In genomic region chr7:121469435-121469834, GRCm38 (mm10) we compare ENCODE assay signal across 10 mouse cellular contexts.
DNase-seq lines count a peak whose midpoint lies in the region; ATAC-seq lines count a peak whose summit lies in the region.
"Had no signal": no experiment of that assay in that cellular context is flagged by ENCODE, and none has a peak within 500 bp of the region (broad histone marks: within the 10 kb centered on the region; RNA-seq: fewer than 3 reads in every experiment).

No protein-coding gene starts in this region.

- peak; percentile 13 for DNase-seq in embryonic facial prominence, embryonic 14.5 days (ENCODE audit: low spot score)
- no peak for DNase-seq in embryonic facial prominence, embryonic 10.5 days (ENCODE audit: low spot score)
- peak; percentile 29 for DNase-seq in kidney, adult 9 months
- DNase-seq in lung, postnatal 14 days = peak; percentile 60
- DNase-seq in testis, postnatal 10 days (ENCODE audit: low spot score) = no peak
- no peak for DNase-seq in frontal cortex, postnatal 10 days (ENCODE audit: low spot score in 2 of 2)
- DNase-seq in left cerebral cortex, adult 8-10 months (ENCODE audit: low spot score in 2 of 2) = no peak

- no peak overlapping the region for H3K4me3 ChIP-seq in embryonic facial prominence, embryonic 14.5 days (ENCODE audit: low read depth, low read length)
- H3K4me3 ChIP-seq in embryonic facial prominence, embryonic 10.5 days = no peak overlapping the region
- H3K4me3 ChIP-seq: megakaryocyte, embryonic 14.5 days had no signal

- no peak overlapping the region for H3K4me2 ChIP-seq in embryonic facial prominence, embryonic 14.5 days (ENCODE audit: low read depth, low read length)

- ATAC-seq in embryonic facial prominence, embryonic 14.5 days (ENCODE audit: low read depth) = no peak
- ATAC-seq in CD4-positive, CD25-positive, alpha-beta regulatory T cell, adult 4 months = peak; percentile 29
- ATAC-seq: activated CD4-positive, CD25-positive, alpha-beta regulatory T cell, adult 4 months had no signal

- H3K36me3 ChIP-seq in embryonic facial prominence, embryonic 14.5 days (ENCODE audit: control insufficient read depth, insufficient read depth, low read length) = no peaks in the 10 kb centered on the region
- no peaks in the 10 kb centered on the region for H3K36me3 ChIP-seq in embryonic facial prominence, embryonic 10.5 days (replicated peaks)

- 44% methylated on average over 3 of the region's 3 CpGs for WGBS in embryonic facial prominence, embryonic 14.5 days
- 58% methylated on average over 3 of the region's 3 CpGs for WGBS in embryonic facial prominence, embryonic 10.5 days

- no peak overlapping the region for H3K27ac ChIP-seq in embryonic facial prominence, embryonic 14.5 days (replicated peaks; ENCODE audit: low read depth, low read length)
- no peak overlapping the region for H3K27ac ChIP-seq in embryonic facial prominence, embryonic 10.5 days (replicated peaks)

- H3K27me3 ChIP-seq in embryonic facial prominence, embryonic 14.5 days (replicated peaks; ENCODE audit: control insufficient read depth, insufficient read depth, low read length) = no peaks in the 10 kb centered on the region
- no peaks in the 10 kb centered on the region for H3K27me3 ChIP-seq in embryonic facial prominence, embryonic 10.5 days (replicated peaks; ENCODE audit: low read depth, poor library complexity, severe bottlenecking)

- no peaks in the 10 kb centered on the region for H3K4me1 ChIP-seq in embryonic facial prominence, embryonic 14.5 days (ENCODE audit: control insufficient read depth, insufficient read depth, low read length)
- no peaks in the 10 kb centered on the region for H3K4me1 ChIP-seq in embryonic facial prominence, embryonic 10.5 days
- H3K4me1 ChIP-seq: megakaryocyte, embryonic 14.5 days had no signal

- no peak overlapping the region for H3K9ac ChIP-seq in embryonic facial prominence, embryonic 14.5 days (ENCODE audit: low read depth, low read length)

- H3K9me3 ChIP-seq in embryonic facial prominence, embryonic 14.5 days (ENCODE audit: control insufficient read depth, low read length) = no peaks in the 10 kb centered on the region
- H3K9me3 ChIP-seq in embryonic facial prominence, embryonic 10.5 days = no peaks in the 10 kb centered on the region
- H3K9me3 ChIP-seq: megakaryocyte, embryonic 14.5 days had no signal

Comparison
In these comparisons a context has a peak if more than half of its experiments do, and no peak if none do; other contexts are left out.
1. DNase-seq: peak in embryonic facial prominence, embryonic 14.5 days (single experiment), kidney, adult 9 months (single experiment) and lung, postnatal 14 days (single experiment); none in embryonic facial prominence, embryonic 10.5 days (single experiment), testis, postnatal 10 days (single experiment), frontal cortex, postnatal 10 days (0 of 2) and left cerebral cortex, adult 8-10 months (0 of 2).